Mouse (Mus musculus) hindbrain, embryonic 10.5 days (tissue): ENCODE measurements at regions not wholly inside any gene's neighbourhood (a gene's known extent, or its start where the extent isn't known, plus 50 kb on each side); places are given as distances from the start of the nearest gene placed in this dataset.

Experiments
- DNase-seq: peaks from one replicate; pipeline ENCODE4 v3.0.0-alpha.2; 2017; ENCODE audit warnings: low spot score
- H3K27ac ChIP-seq: fragments of 300-500 bp; sonication (generic); 2 replicates; pipeline ENCODE4 v1.5.1; 2016; ENCODE audit warnings: mild to moderate bottlenecking, moderate library complexity
- H3K27me3 ChIP-seq: fragments of 300-500 bp; sonication (generic); 2 replicates; pipeline ENCODE4 v1.6.1; 2016; ENCODE audit warnings: mild to moderate bottlenecking; ENCODE audit not compliant: poor library complexity, insufficient read depth, severe bottlenecking
- H3K36me3 ChIP-seq: fragments of 300-500 bp; sonication (generic); 2 replicates; pipeline ENCODE4 v1.6.1; 2016; ENCODE audit warnings: mild to moderate bottlenecking, moderate library complexity
- H3K4me1 ChIP-seq: fragments of 300-500 bp; sonication (generic); replicated peaks from 2 replicates; pipeline ENCODE4 v1.6.1; 2016; ENCODE audit warnings: mild to moderate bottlenecking
- H3K4me3 ChIP-seq: fragments of 300-500 bp; sonication (generic); 2 replicates; pipeline ENCODE4 v1.5.1; 2016; ENCODE audit warnings: mild to moderate bottlenecking, moderate library complexity
- H3K9me3 ChIP-seq: fragments of 300-500 bp; sonication (generic); 2 replicates; pipeline ENCODE4 v1.6.1; 2016; ENCODE audit warnings: mild to moderate bottlenecking, moderate library complexity
- WGBS: fragments of 180-500 bp; shearing (Covaris S2); methylation state at CpG from one replicate; pipeline ENCODE4 v1.1.7; 2016; 5-methylcytosine and 5-hydroxymethylcytosine counted together

GRCm38 (mm10) chr1:34642304-34642893, 62.9 kb downstream of the Amer3 start:
- no peaks in the 10 kb centered on the region for H3K9me3 ChIP-seq
- 37% methylated on average over 13 of the region's 13 CpGs for WGBS
- H3K27ac ChIP-seq = no peak overlapping the region; the same call in 1 of the 2 replicates
- H3K27me3 ChIP-seq = no peaks in the 10 kb centered on the region
- peak; percentile 79 for DNase-seq
- no peak overlapping the region for H3K4me3 ChIP-seq
- H3K36me3 ChIP-seq = no peaks in the 10 kb centered on the region
- no peaks in the 10 kb centered on the region for H3K4me1 ChIP-seq

- no peak for DNase-seq
- Histone ChIP-seq H3K27ac (no peak overlapping the region), H3K4me3 (no peak overlapping the region), H3K27me3 (no peaks in the 10 kb centered on the region), H3K36me3 (no peaks in the 10 kb centered on the region), H3K4me1 (no peaks in the 10 kb centered on the region), H3K9me3 (no peaks in the 10 kb centered on the region)
- WGBS = 91% methylated on average over 10 of the region's 10 CpGs
Measured at GRCm38 (mm10) chr1:34653963-34654644, 74.6 kb downstream of the Amer3 start.

DNA sequence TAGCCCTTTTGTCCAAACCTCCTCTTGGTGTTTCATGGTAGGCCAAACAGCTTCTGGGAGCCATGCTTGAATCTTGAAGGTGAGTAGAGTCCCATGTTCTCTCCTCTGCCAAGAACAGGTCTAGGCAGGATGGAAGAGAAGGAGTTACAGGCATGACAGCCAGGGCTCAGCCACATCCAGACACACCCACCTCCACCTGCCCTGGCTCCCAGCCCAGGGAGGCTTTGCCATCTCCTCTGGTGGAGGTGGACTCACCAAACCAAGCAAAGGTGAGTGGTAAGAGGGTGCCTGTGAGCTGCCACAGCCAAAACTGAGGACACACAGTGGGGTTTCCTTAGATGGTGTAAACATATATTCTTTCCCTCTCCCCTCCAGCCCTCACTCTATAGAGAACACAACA, 78.0 kb downstream of the Amer3 start:
- Histone ChIP-seq H3K36me3 (no peaks in the 10 kb centered on the region), H3K4me3 (no peak overlapping the region), H3K9me3 (no peaks in the 10 kb centered on the region), H3K27ac (no peak overlapping the region), H3K27me3 (no peaks in the 10 kb centered on the region), H3K4me1 (no peaks in the 10 kb centered on the region)
- DNase-seq = no peak

DNA sequence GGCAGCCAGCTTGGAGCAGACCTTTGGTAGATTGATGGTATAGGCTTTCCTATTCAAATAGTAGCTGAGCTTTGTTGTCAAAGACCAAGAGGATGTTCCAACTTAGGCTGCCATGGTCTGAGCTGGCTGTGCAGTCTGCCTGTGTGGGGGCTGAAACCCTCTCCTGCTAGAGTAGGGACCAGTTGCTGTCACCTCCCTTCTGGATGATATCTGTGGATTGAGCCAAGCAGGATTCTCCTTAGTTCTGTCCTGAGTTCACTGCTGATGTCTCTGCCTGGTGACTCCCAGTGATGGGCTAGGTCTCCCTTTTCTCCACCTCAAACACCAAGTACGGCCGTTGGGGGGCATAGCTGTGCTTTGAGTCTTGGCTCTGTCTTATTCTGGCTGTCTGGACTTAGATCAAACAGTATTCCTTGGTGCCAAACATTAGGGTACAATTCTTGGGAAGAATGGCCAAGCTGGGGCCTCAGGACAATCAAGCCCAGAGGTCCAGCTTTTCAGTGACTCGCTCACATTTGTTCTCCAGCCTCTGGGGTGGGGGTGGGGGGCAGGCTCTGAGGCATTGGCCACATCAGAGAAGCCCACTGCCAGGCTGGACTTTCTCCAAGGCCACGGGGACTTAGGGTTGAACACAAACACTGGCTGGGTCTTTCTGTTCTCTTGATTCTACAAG, 84.6 kb downstream of the Amer3 start:
- 83% methylated on average over 4 of the region's 4 CpGs for WGBS
- H3K36me3 ChIP-seq = no peaks in the 10 kb centered on the region
- no peak overlapping the region for H3K4me3 ChIP-seq
- no peaks in the 10 kb centered on the region for H3K9me3 ChIP-seq
- H3K4me1 ChIP-seq = peaks cover 49% of the 10 kb centered on the region
- H3K27me3 ChIP-seq = no peaks in the 10 kb centered on the region
- DNase-seq = no peak
- peak overlapping the region; percentile 85 for H3K27ac ChIP-seq

DNA sequence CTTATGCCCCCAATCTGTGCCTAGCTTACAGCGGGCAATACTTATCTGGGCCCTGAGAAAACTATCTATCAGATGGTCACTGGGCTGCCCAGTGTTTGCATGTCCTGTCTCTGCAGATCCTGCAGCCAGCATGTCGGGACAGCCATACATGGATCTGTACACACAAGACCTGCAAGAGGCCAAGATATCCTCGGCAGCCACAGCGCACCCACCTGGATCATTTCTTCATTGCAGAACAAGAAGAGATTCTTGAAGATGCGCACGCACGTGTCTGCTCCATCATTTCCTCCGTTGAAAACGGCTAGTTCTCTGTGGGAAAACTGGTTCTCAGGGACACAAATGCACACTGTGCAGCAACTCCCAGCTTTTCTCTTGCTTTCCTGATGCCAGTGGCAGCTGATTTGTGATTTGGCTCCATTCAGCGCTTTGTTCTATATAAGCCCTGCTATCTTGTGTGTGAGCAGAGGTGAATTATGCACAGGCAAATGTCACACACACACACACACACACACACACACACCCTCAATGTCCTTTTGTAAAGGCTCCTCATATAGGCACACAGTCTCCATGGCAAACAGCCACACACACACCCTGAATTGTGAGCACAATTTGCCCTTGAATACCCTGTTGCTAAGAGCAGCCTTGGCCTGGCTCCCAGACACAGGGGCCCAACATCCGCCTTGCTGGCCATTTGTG, 85.5 kb downstream of the Amer3 start:
- no peaks in the 10 kb centered on the region for H3K9me3 ChIP-seq
- 69% methylated on average over 11 of the region's 11 CpGs for WGBS
- no peaks in the 10 kb centered on the region for H3K36me3 ChIP-seq
- H3K4me3 ChIP-seq = peak overlapping the region; percentile 1; the same call in 1 of the 2 replicates
- no peaks in the 10 kb centered on the region for H3K27me3 ChIP-seq
- H3K27ac ChIP-seq = peak overlapping the region; percentile 85
- DNase-seq = peak; percentile 60
- H3K4me1 ChIP-seq = peaks cover 49% of the 10 kb centered on the region

DNA sequence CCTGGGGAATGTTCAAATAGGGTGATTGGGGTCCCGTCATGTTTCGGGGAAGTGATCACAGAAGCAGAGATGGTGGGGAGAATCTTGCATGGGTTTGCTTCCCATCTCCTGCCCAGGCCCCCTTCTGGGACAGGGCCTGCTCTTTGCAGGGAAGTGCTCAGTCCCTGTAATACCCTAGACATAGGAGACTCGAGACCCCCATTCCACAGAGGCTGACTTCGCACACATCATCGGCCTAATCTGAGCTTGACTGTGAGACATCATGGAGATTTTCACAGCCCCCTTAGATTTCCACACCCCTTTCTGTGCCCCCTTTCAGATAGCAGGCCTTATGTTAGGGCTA, 86.0 kb downstream of the Amer3 start:
- Histone ChIP-seq H3K9me3 (no peaks in the 10 kb centered on the region), H3K4me3 (no peak overlapping the region), H3K27me3 (no peaks in the 10 kb centered on the region), H3K4me1 (peaks cover 49% of the 10 kb centered on the region), H3K36me3 (no peaks in the 10 kb centered on the region), H3K27ac (peak overlapping the region; percentile 85)
- WGBS = 73% methylated on average over 5 of the region's 5 CpGs
- no peak for DNase-seq

GRCm38 (mm10) chr1:34666226-34666662, 86.8 kb downstream of the Amer3 start:
- H3K36me3 ChIP-seq = no peaks in the 10 kb centered on the region
- peak overlapping the region; percentile 85 for H3K27ac ChIP-seq
- DNase-seq = peak; percentile 70
- H3K9me3 ChIP-seq = no peaks in the 10 kb centered on the region
- H3K27me3 ChIP-seq = no peaks in the 10 kb centered on the region
- 27% methylated on average over 13 of the region's 13 CpGs for WGBS
- H3K4me3 ChIP-seq = peak overlapping the region; percentile 2; the same call in 1 of the 2 replicates
- peaks cover 51% of the 10 kb centered on the region for H3K4me1 ChIP-seq

GRCm38 (mm10) chr1:34677105-34677741, 97.8 kb downstream of the Amer3 start:
- Histone ChIP-seq H3K27ac (no peak overlapping the region), H3K4me1 (peaks cover 21% of the 10 kb centered on the region), H3K9me3 (no peaks in the 10 kb centered on the region), H3K36me3 (no peaks in the 10 kb centered on the region), H3K4me3 (peak overlapping the region; percentile 68; the same call in 1 of the 2 replicates), H3K27me3 (peaks cover 51% of the 10 kb centered on the region)
- DNase-seq = no peak
- WGBS = 54% methylated on average over 12 of the region's 12 CpGs

GRCm38 (mm10) chr1:34677832-34678733, 98.6 kb downstream of the Amer3 start:
- DNase-seq = peak; percentile 55
- H3K9me3 ChIP-seq = no peaks in the 10 kb centered on the region
- peaks cover 21% of the 10 kb centered on the region for H3K4me1 ChIP-seq
- peak overlapping the region; percentile 80 for H3K27ac ChIP-seq
- H3K36me3 ChIP-seq = no peaks in the 10 kb centered on the region
- peak overlapping the region; percentile 68 for H3K4me3 ChIP-seq
- H3K27me3 ChIP-seq = peaks cover 51% of the 10 kb centered on the region
- WGBS = 1% methylated on average over 56 of the region's 56 CpGs

DNA sequence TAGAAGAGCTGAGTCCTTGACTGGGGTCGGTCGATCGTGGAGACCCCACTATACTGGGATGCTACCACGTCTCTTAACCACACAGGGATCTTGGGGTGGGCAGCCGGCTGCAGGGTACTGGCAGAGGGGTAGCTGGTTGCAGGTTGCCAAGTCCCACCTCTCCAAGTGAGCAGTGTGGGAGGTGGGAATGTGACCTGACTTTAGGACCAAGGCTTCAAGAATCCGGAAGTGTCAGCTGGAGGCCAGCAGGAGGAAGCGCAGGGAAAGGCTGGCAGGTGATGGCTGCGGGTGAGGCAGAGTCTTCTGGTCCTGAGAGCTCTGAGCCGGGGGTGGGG, 99.2 kb downstream of the Amer3 start:
- Histone ChIP-seq H3K4me1 (peaks cover 21% of the 10 kb centered on the region), H3K36me3 (no peaks in the 10 kb centered on the region), H3K27ac (peak overlapping the region; percentile 80), H3K27me3 (peaks cover 51% of the 10 kb centered on the region), H3K9me3 (no peaks in the 10 kb centered on the region), H3K4me3 (peak overlapping the region; percentile 68)
- no peak for DNase-seq
- 1% methylated on average over 9 of the region's 9 CpGs for WGBS

GRCm38 (mm10) chr1:34686539-34686938, 107.1 kb downstream of the Amer3 start:
- no peak for DNase-seq
- H3K4me1 ChIP-seq = no peaks in the 10 kb centered on the region
- H3K9me3 ChIP-seq = no peaks in the 10 kb centered on the region

GRCm38 (mm10) chr1:34696533-34696932, 117.1 kb downstream of the Amer3 start:
- WGBS = 75% methylated on average over 4 of the region's 4 CpGs
- Histone ChIP-seq H3K36me3 (no peaks in the 10 kb centered on the region), H3K4me3 (no peak overlapping the region), H3K27me3 (no peaks in the 10 kb centered on the region), H3K4me1 (peaks cover 8% of the 10 kb centered on the region), H3K27ac (no peak overlapping the region), H3K9me3 (no peaks in the 10 kb centered on the region)
- no peak for DNase-seq

More at GRCm38 (mm10) chr1:34686539-34686938, 107.1 kb downstream of the Amer3 start:
- no peaks in the 10 kb centered on the region for H3K27me3 ChIP-seq
- H3K27ac ChIP-seq = no peak overlapping the region
- H3K36me3 ChIP-seq = no peaks in the 10 kb centered on the region
- WGBS = 72% methylated on average over 2 of the region's 2 CpGs
- no peak overlapping the region for H3K4me3 ChIP-seq
